Mouse (Mus musculus): ENCODE measurements around the gene Tph2. TPM values are rescaled to one million over a fixed set of nuclear protein-coding genes. Genes with fewer than 3 reads are reported as not detected.

Gene Tph2
- polyA plus RNA-seq, 1 experiment from 2014 or later, result not detected

- ATAC-seq (no peak), DNase-seq (no peak)
- TF ChIP-seq CTCF (IDR thresholded peaks at IDR 0.05; ENCODE audit: low read depth), result no peak
- no peak for TF ChIP-seq EP300 (IDR thresholded peaks at IDR 0.05; ENCODE audit: low read depth)
- Histone ChIP-seq H3K4me3 (ENCODE audit: low read depth, low read length) (no peak overlapping the region), H3K9ac (replicated peaks) (no peak overlapping the region), H3K4me2 (ENCODE audit: low read depth, low read length) (no peak overlapping the region), H3K4me1 (ENCODE audit: insufficient read depth) (no peaks in the 10 kb centered on the region), H3K9me3 (ENCODE audit: low read length) (no peaks in the 10 kb centered on the region), H3K27me3 (ENCODE audit: insufficient read depth, low read length) (no peaks in the 10 kb centered on the region), H3K36me3 (replicated peaks; ENCODE audit: insufficient read depth, low read length) (peaks cover 61% of the 10 kb centered on the region), H3K27ac (ENCODE audit: low read depth) (no peak overlapping the region)
- 90% methylated on average over 11 of the region's 11 CpGs for WGBS (ENCODE audit: insufficient replicate concordance)
These were observed 28.2 kb upstream of the Tph2 start for GRCm38 (mm10) chr10:115212916-115213580.

DNA sequence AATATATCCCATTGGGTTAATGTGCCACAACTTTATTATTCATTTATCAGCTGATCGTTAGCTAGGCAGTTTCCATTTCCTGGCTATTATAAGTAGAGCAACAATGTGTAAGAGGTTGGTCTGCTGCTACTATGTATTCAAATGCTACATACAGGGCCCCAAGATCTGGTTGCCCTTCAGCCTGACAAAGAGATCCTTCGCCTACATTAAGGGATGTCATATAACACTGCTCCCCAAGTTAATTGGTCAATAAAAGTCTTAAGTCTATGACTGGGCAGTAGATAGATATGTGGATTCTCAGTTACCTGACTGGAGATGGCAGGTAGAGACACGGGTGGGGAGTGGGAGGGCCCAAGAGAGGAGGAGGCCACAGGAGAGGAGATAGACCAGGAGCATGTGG is 21.0 kb upstream of the Tph2 start:
- WGBS (ENCODE audit: insufficient replicate concordance), result 82% methylated on average over 3 of the region's 3 CpGs

DNA sequence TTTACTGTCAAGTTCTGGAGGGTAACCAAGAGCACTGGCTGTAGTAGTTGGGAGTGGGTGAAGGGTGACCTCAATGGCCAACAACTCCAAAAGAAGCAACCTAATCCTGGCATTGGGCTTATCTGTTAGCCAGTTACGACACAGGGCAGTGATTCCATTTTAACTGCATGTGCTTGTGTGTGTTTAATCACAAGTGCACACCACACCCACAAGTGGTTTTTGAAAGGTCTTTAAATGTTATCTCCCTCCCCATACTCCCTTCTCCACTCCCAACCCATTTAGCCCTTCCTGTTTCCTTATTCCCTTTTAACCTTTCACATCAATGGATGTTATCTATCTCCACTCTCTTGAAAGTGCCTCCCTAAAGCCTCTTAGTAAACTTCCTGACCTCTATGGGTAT is 20.5 kb upstream of the Tph2 start:
- H3K36me3 ChIP-seq (replicated peaks; ENCODE audit: insufficient read depth, low read length), result peaks cover 41% of the 10 kb centered on the region
- H3K4me1 ChIP-seq (ENCODE audit: insufficient read depth), result no peaks in the 10 kb centered on the region
- H3K9ac ChIP-seq (replicated peaks), result no peak overlapping the region
- ATAC-seq (no peak), DNase-seq (no peak)
- H3K27me3 ChIP-seq (ENCODE audit: insufficient read depth, low read length), result no peaks in the 10 kb centered on the region
- whole genome bisulfite sequencing (ENCODE audit: insufficient replicate concordance), result 36% methylated on average over 1 of the region's 1 CpGs
- no peak overlapping the region for H3K4me3 ChIP-seq (ENCODE audit: low read depth, low read length)
- H3K4me2 ChIP-seq (ENCODE audit: low read depth, low read length), result no peak overlapping the region
- H3K27ac ChIP-seq (ENCODE audit: low read depth), result no peak overlapping the region
- TF ChIP-seq CTCF (IDR thresholded peaks at IDR 0.05; ENCODE audit: low read depth), result no peak
- TF ChIP-seq EP300 (IDR thresholded peaks at IDR 0.05; ENCODE audit: low read depth), result no peak
- no peaks in the 10 kb centered on the region for H3K9me3 ChIP-seq (ENCODE audit: low read length)

More for the DNA sequence above, 21.0 kb upstream of the Tph2 start:
- Histone ChIP-seq H3K4me3 (ENCODE audit: low read depth, low read length) (no peak overlapping the region), H3K27ac (ENCODE audit: low read depth) (no peak overlapping the region), H3K4me2 (ENCODE audit: low read depth, low read length) (no peak overlapping the region), H3K4me1 (ENCODE audit: insufficient read depth) (no peaks in the 10 kb centered on the region), H3K9ac (replicated peaks) (no peak overlapping the region), H3K27me3 (ENCODE audit: insufficient read depth, low read length) (no peaks in the 10 kb centered on the region), H3K9me3 (ENCODE audit: low read length) (no peaks in the 10 kb centered on the region), H3K36me3 (replicated peaks; ENCODE audit: insufficient read depth, low read length) (peaks cover 43% of the 10 kb centered on the region)
- no peak for DNase-seq
- no peak for TF ChIP-seq EP300 (IDR thresholded peaks at IDR 0.05; ENCODE audit: low read depth)
- TF ChIP-seq CTCF (IDR thresholded peaks at IDR 0.05; ENCODE audit: low read depth), result no peak
- ATAC-seq, result no peak

GRCm38 (mm10) chr10:115191214-115191613 is 6.4 kb upstream of the Tph2 start:
- no peak for TF ChIP-seq EP300 (IDR thresholded peaks at IDR 0.05; ENCODE audit: low read depth)
- no peak for TF ChIP-seq CTCF (IDR thresholded peaks at IDR 0.05; ENCODE audit: low read depth)
- no peak overlapping the region for H3K9ac ChIP-seq (replicated peaks)
- no peak overlapping the region for H3K4me2 ChIP-seq (ENCODE audit: low read depth, low read length)
- WGBS (ENCODE audit: insufficient replicate concordance), result 80% methylated on average over 7 of the region's 7 CpGs
- DNase-seq (no peak), ATAC-seq (no peak)
- no peaks in the 10 kb centered on the region for H3K9me3 ChIP-seq (ENCODE audit: low read length)
- H3K27ac ChIP-seq (ENCODE audit: low read depth), result no peak overlapping the region
- no peaks in the 10 kb centered on the region for H3K4me1 ChIP-seq (ENCODE audit: insufficient read depth)
- no peaks in the 10 kb centered on the region for H3K27me3 ChIP-seq (ENCODE audit: insufficient read depth, low read length)
- H3K4me3 ChIP-seq (ENCODE audit: low read depth, low read length), result no peak overlapping the region
- no peaks in the 10 kb centered on the region for H3K36me3 ChIP-seq (replicated peaks; ENCODE audit: insufficient read depth, low read length)

DNA sequence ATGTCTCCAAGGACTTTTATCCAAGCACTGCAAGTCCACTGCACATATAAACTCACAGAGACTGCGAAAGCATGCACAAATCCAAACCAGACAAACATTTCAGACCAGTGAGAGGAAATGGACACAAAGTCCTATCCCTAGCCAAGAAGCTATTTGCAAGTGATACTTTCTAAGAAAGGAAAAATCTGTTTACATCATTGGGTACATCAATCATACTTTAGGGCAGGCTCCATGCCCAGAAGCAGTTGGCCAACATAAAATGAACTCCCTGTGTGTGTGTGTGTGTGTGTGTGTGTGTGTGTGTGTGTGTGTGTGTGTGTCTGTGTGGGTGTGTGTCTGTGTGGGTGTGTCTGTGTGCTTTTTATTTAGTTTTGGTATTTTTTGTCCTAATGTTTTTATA is 2.6 kb upstream of the Tph2 start:
- Histone ChIP-seq H3K4me2 (ENCODE audit: low read depth, low read length) (no peak overlapping the region), H3K4me1 (ENCODE audit: insufficient read depth) (no peaks in the 10 kb centered on the region), H3K4me3 (ENCODE audit: low read depth, low read length) (no peak overlapping the region), H3K9me3 (ENCODE audit: low read length) (no peaks in the 10 kb centered on the region), H3K27me3 (ENCODE audit: insufficient read depth, low read length) (no peaks in the 10 kb centered on the region), H3K36me3 (replicated peaks; ENCODE audit: insufficient read depth, low read length) (no peaks in the 10 kb centered on the region), H3K9ac (replicated peaks) (no peak overlapping the region), H3K27ac (ENCODE audit: low read depth) (no peak overlapping the region)
- 75% methylated on average over 1 of the region's 1 CpGs for WGBS (ENCODE audit: insufficient replicate concordance)
- no peak for DNase-seq
- no peak for TF ChIP-seq CTCF (IDR thresholded peaks at IDR 0.05; ENCODE audit: low read depth)
- no peak for TF ChIP-seq EP300 (IDR thresholded peaks at IDR 0.05; ENCODE audit: low read depth)
- no peak for ATAC-seq

- Histone ChIP-seq H3K27ac (ENCODE audit: low read depth) (no peak overlapping the region), H3K4me2 (ENCODE audit: low read depth, low read length) (no peak overlapping the region), H3K27me3 (ENCODE audit: insufficient read depth, low read length) (no peaks in the 10 kb centered on the region), H3K36me3 (replicated peaks; ENCODE audit: insufficient read depth, low read length) (no peaks in the 10 kb centered on the region), H3K9ac (replicated peaks) (no peak overlapping the region), H3K9me3 (ENCODE audit: low read length) (no peaks in the 10 kb centered on the region), H3K4me3 (ENCODE audit: low read depth, low read length) (no peak overlapping the region), H3K4me1 (ENCODE audit: insufficient read depth) (no peaks in the 10 kb centered on the region)
- 70% methylated on average over 3 of the region's 3 CpGs for WGBS (ENCODE audit: insufficient replicate concordance)
- DNase-seq, result no peak
- TF ChIP-seq CTCF (IDR thresholded peaks at IDR 0.05; ENCODE audit: low read depth), result no peak
- no peak for TF ChIP-seq EP300 (IDR thresholded peaks at IDR 0.05; ENCODE audit: low read depth)
- ATAC-seq, result no peak
These were observed 3.8 kb downstream of the Tph2 start for GRCm38 (mm10) chr10:115181034-115181433.

All from liver, postnatal 0 days (tissue).